7 mouse cellular contexts compared by ENCODE assay signal in genomic region chr4:130359486-130360237, GRCm38 (mm10). TPM values are rescaled to one million over a fixed set of nuclear protein-coding genes. Genes with fewer than 3 reads are reported as not detected.
DNase-seq lines count a peak whose midpoint lies in the region; ATAC-seq lines count a peak whose summit lies in the region.

Zcchc17 (minus strand) TSS chr4:130359943.
Snrnp40 (plus strand) TSS chr4:130360132.

- peak; percentile 100 for DNase-seq in adrenal gland, postnatal 14 days
- peak; percentile 100 for DNase-seq in embryonic facial prominence, embryonic 11.5 days (ENCODE audit: low spot score)
- peak; percentile 98 for DNase-seq in kidney, adult 11 months
- peak; percentile 95 for DNase-seq in limb, embryonic 10.5 days (ENCODE audit: low spot score)
- peak; percentile 98 for DNase-seq in spleen, adult 12 weeks (ENCODE audit: low spot score)

- no peaks in the 10 kb centered on the region for H3K9me3 ChIP-seq in embryonic facial prominence, embryonic 11.5 days (replicated peaks; ENCODE audit: control insufficient read depth, low read length)
- H3K9me3 ChIP-seq in limb, embryonic 10.5 days (replicated peaks) = no peaks in the 10 kb centered on the region
- H3K9me3 ChIP-seq in midbrain, embryonic 13.5 days = 0 out of 2 replicates have a peak, but pooled peaks cover 3% of the 10 kb centered on the region

- peak within 1 kb of the TSS; percentile 47; the same call in 1 of the 2 replicates for H3K27ac ChIP-seq in embryonic facial prominence, embryonic 11.5 days (replicated peaks; ENCODE audit: low read depth, low read length)
- H3K27ac ChIP-seq in limb, embryonic 10.5 days = peak within 1 kb of the TSS; percentile 85
- H3K27ac ChIP-seq in midbrain, embryonic 13.5 days = peak within 1 kb of the TSS; percentile 77

- under 1% methylated on average over 49 of the region's 49 CpGs for WGBS in embryonic facial prominence, embryonic 11.5 days
- under 1% methylated on average over 49 of the region's 49 CpGs for WGBS in limb, embryonic 10.5 days
- under 1% methylated on average over 49 of the region's 49 CpGs for WGBS in midbrain, embryonic 13.5 days

- H3K4me2 ChIP-seq in embryonic facial prominence, embryonic 11.5 days (ENCODE audit: low read depth, low read length) = peak within 1 kb of the TSS; percentile 77
- H3K4me2 ChIP-seq in midbrain, embryonic 13.5 days (replicated peaks) = peak within 1 kb of the TSS; percentile 78

- H3K9ac ChIP-seq in embryonic facial prominence, embryonic 11.5 days (replicated peaks; ENCODE audit: low read length) = peak within 1 kb of the TSS; percentile 93
- peak within 1 kb of the TSS; percentile 89 for H3K9ac ChIP-seq in midbrain, embryonic 13.5 days (replicated peaks)

- peak; percentile 97 for ATAC-seq in embryonic facial prominence, embryonic 11.5 days (replicated peaks; ENCODE audit: insufficient number of reproducible peaks, low FRiP score, low TSS enrichment, low read depth)
- peak; percentile 94 for ATAC-seq in granulocyte monocyte progenitor cell, adult 5-6 weeks (replicated peaks; ENCODE audit: poor library complexity, severe bottlenecking)
- ATAC-seq in midbrain, embryonic 13.5 days = peak; percentile 99

- H3K4me1 ChIP-seq in embryonic facial prominence, embryonic 11.5 days (ENCODE audit: control insufficient read depth, insufficient read depth, low read length) = no peaks in the 10 kb centered on the region; the same call in 1 of the 2 replicates
- H3K4me1 ChIP-seq in limb, embryonic 10.5 days = peaks cover 21% of the 10 kb centered on the region
- H3K4me1 ChIP-seq in midbrain, embryonic 13.5 days (replicated peaks) = peaks cover 28% of the 10 kb centered on the region

- H3K36me3 ChIP-seq in embryonic facial prominence, embryonic 11.5 days (replicated peaks; ENCODE audit: control insufficient read depth, insufficient read depth, low read depth, low read length) = no peaks in the 10 kb centered on the region; the same call in 1 of the 2 replicates
- peaks cover 48% of the 10 kb centered on the region for H3K36me3 ChIP-seq in limb, embryonic 10.5 days
- H3K36me3 ChIP-seq in midbrain, embryonic 13.5 days = peaks cover 31% of the 10 kb centered on the region

- H3K4me3 ChIP-seq in embryonic facial prominence, embryonic 11.5 days (ENCODE audit: low read depth, low read length) = peak within 1 kb of the TSS; percentile 83
- H3K4me3 ChIP-seq in limb, embryonic 10.5 days = peak within 1 kb of the TSS; percentile 70
- peak within 1 kb of the TSS; percentile 84 for H3K4me3 ChIP-seq in midbrain, embryonic 13.5 days (replicated peaks)

- no peaks in the 10 kb centered on the region for H3K27me3 ChIP-seq in embryonic facial prominence, embryonic 11.5 days (ENCODE audit: control insufficient read depth, insufficient read depth, low read length)
- no peaks in the 10 kb centered on the region for H3K27me3 ChIP-seq in limb, embryonic 10.5 days (ENCODE audit: low read depth, poor library complexity, severe bottlenecking)
- H3K27me3 ChIP-seq in midbrain, embryonic 13.5 days = no peaks in the 10 kb centered on the region

RNA-seq across cellular contexts. Expression of gene Zcchc17, which starts in this region (rescaled TPM):
- total RNA-seq in adrenal gland, postnatal 14 days (2021) = 34.5 and 39.1 TPM in 2 replicates
- polyA plus RNA-seq in embryonic facial prominence, embryonic 11.5 days (2014; fragmentation: Nextera tagmentation; extraction: Ambion mirVana) = 85.4 and 93.1 TPM in 2 replicates
- total RNA-seq in granulocyte monocyte progenitor cell, adult 5-6 weeks (2014; fragmentation: Nextera tagmentation) = 32.0 and 45.7 TPM in 2 replicates
- 124 and 150 TPM in 2 replicates for total RNA-seq in granulocyte monocyte progenitor cell, adult 5-6 weeks (2017)
- polyA plus RNA-seq in limb, embryonic 10.5 days (2016; fragmentation: Nextera tagmentation; extraction: Ambion mirVana) = 72.9 and 73.5 TPM in 2 replicates
- polyA plus RNA-seq in midbrain, embryonic 13.5 days (2015; fragmentation: Nextera tagmentation; extraction: Ambion mirVana) = 84.6 and 87.4 TPM in 2 replicates

RNA-seq across cellular contexts. Expression of gene Snrnp40, which starts in this region (rescaled TPM):
- 30.6 and 38.0 TPM in 2 replicates for total RNA-seq in adrenal gland, postnatal 14 days (2021)
- polyA plus RNA-seq in embryonic facial prominence, embryonic 11.5 days (2014; fragmentation: Nextera tagmentation; extraction: Ambion mirVana) = 209 and 213 TPM in 2 replicates
- total RNA-seq in granulocyte monocyte progenitor cell, adult 5-6 weeks (2014; fragmentation: Nextera tagmentation) = 73.7 and 97.1 TPM in 2 replicates
- 83.4 and 96.8 TPM in 2 replicates for total RNA-seq in granulocyte monocyte progenitor cell, adult 5-6 weeks (2017)
- polyA plus RNA-seq in limb, embryonic 10.5 days (2016; fragmentation: Nextera tagmentation; extraction: Ambion mirVana) = 254 and 257 TPM in 2 replicates
- polyA plus RNA-seq in midbrain, embryonic 13.5 days (2015; fragmentation: Nextera tagmentation; extraction: Ambion mirVana) = 138 and 145 TPM in 2 replicates

Comparison
In these comparisons a context has a peak if more than half of its experiments do, and no peak if none do; other contexts are left out.
1. Peak in every context shown above with its lines: DNase-seq, ATAC-seq, H3K4me3 ChIP-seq and H3K27ac ChIP-seq.